Mouse (Mus musculus) activated CD4-positive, CD25-positive, alpha-beta regulatory T cell, adult 4 months (primary cell): ENCODE measurements around the gene Draxin. TPM values are rescaled to one million over a fixed set of nuclear protein-coding genes. Genes with fewer than 3 reads are reported as not detected.
"Not testable (repeated sequence)": the region's sequence is repeated elsewhere in the genome, so short reads cannot be mapped to it uniquely, and the experiment has no call there.

Source experiments
- ATAC-seq: one replicate; pipeline ENCODE4 v1.8.0; 2017
- polyA plus RNA-seq, 2 experiments: library from polyadenylated mRNA; unstranded; fragments of 100-300 nt; shearing (Covaris generic); gene quantifications; one replicate each; pipeline ENCODE4 v1.2.1; 2017

Gene Draxin
- polyA plus RNA-seq, 2 experiments from 2014 or later, result 0.11 TPM; not detected in 1

GRCm38 (mm10) chr4:148054961-148055695 is 75.4 kb downstream of the Draxin start:
- ATAC-seq, result no peak

- ATAC-seq, result no peak
Measured at GRCm38 (mm10) chr4:148053417-148053920, 77.0 kb downstream of the Draxin start.

DNA sequence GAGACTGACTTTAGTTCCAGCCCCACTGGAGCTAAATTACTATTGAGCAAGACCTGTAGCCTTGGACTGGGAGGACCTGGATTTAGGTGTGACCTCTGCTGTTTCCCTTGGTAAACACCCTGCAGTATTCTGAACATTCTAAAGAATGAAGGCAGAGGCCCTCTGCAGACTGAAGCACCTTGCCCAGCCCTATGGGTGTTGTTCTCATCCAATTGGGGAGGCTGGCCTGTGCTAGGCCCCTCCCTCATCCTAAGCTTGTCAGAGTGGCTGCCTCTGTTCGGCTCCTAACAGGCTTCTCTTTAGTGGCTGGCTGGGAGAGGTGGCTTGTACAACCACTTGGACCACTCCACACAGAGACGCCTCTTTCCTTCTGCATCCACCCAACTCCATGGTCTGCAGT is 77.5 kb downstream of the Draxin start:
- no peak for ATAC-seq

- ATAC-seq, result no peak
Measured at GRCm38 (mm10) chr4:148051886-148052285, 78.6 kb downstream of the Draxin start.

DNA sequence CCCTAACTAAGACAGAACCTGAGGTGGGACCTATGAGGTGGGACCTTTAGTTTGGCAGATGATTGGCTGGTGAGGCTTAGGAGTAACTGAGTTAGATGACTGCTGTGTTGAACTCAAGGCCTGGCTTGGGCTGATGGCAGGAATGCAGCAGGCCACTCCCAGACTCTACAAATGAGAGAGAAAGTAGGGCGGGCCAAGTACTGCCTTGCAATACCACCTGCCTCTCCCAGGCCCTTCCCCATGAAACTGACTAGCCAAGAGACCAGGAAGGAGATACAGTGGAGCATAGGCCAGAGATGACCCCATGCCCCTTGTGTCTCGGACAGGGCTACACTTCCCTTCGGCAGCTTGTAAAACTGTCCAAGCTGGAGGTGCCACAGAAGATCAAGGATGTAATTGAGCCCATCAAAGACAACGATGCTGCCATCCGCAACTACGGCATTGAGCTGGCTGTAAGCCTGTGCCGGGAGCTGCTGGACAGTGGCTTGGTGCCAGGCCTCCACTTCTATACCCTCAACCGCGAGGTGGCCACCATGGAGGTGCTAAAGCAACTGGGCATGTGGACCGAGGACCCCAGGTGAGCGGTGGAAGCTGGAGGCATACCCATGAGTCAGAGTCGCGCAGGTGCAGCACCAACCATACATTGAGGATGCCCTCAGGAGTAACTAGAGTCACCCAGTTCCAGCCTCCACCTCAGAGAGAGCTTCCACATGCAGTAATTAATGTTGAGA is 79.3 kb downstream of the Draxin start:
- no peak for ATAC-seq

GRCm38 (mm10) chr4:148050396-148050914 is 80.0 kb downstream of the Draxin start:
- not testable (repeated sequence) for ATAC-seq

Other genes starting within 250 kb of the Draxin start
- gene Mfn2, start 226.0 kb downstream of the Draxin start, polyA plus RNA-seq, result 10 to 100 TPM; 17.2 to 23.9 TPM
- gene Plod1, start 193.9 kb downstream of the Draxin start, polyA plus RNA-seq, result 1 to 10 TPM; 2.8 to 4.0 TPM
- gene 2510039O18Rik, start 189.8 kb downstream of the Draxin start, polyA plus RNA-seq, result 10 to 100 TPM in 1 of 2 experiments, 1 to 10 TPM in 1; 8.9 to 11.4 TPM
- not detected for gene Nppb, start 144.9 kb downstream of the Draxin start, polyA plus RNA-seq
- gene Nppa, start 130.0 kb downstream of the Draxin start, polyA plus RNA-seq, result not detected
- 1 to 10 TPM; 2.4 to 3.3 TPM for gene Clcn6, start 91.9 kb downstream of the Draxin start, polyA plus RNA-seq
- 10 to 100 TPM in 1 of 2 experiments, 1 to 10 TPM in 1; 6.0 to 12.9 TPM for gene Mthfr, start 91.6 kb downstream of the Draxin start, polyA plus RNA-seq
- gene Agtrap, start 42.7 kb downstream of the Draxin start, polyA plus RNA-seq, result 10 to 100 TPM; 16.7 to 17.4 TPM
- gene Mad2l2, start 314 bp downstream of the Draxin start, polyA plus RNA-seq, result 10 to 100 TPM; 39.2 to 48.2 TPM
- gene Fbxo6, start 21.4 kb upstream of the Draxin start, polyA plus RNA-seq, result 10 to 100 TPM; 48.2 to 57.2 TPM
- 1 to 10 TPM in 1 of 2 experiments, under 1 TPM in 1; 0.29 to 6.2 TPM for gene Fbxo44, start 29.8 kb upstream of the Draxin start, polyA plus RNA-seq
- not detected for gene Fbxo2, start 29.9 kb upstream of the Draxin start, polyA plus RNA-seq
- gene Disp3, start 157.3 kb upstream of the Draxin start, polyA plus RNA-seq, result not detected